Mouse (Mus musculus) CH12.LX (cell line): ENCODE data around the gene Slc25a34.

Experiments
- CTCF ChIP-seq, 2 experiments: IDR thresholded peaks in 1 of 2; conservative IDR thresholded peaks in 1 of 2; 2 replicates each; pipeline ENCODE4 v1.5.1; 2011 to 2012; ENCODE audit warnings: low read depth in 2 of 2, low read length in 2 of 2, improper control_type of control experiment in 1 of 2, inconsistent platforms in 1 of 2, mild to moderate bottlenecking in 1 of 2, moderate library complexity in 1 of 2
- EP300 ChIP-seq: IDR thresholded peaks from 2 replicates; pipeline ENCODE4 v1.6.1; 2011; ENCODE audit warnings: low read length, improper control_type of control experiment
- POLR2A ChIP-seq: IDR thresholded peaks from 2 replicates; pipeline ENCODE4 v1.6.1; 2011; ENCODE audit warnings: low read depth, mild to moderate bottlenecking, improper control_type of control experiment, low read length
- SMC3 ChIP-seq: IDR thresholded peaks from 2 replicates; pipeline ENCODE4 v1.6.1; 2011; ENCODE audit warnings: low read depth, low read length, improper control_type of control experiment
- TCF12 ChIP-seq: IDR thresholded peaks from 2 replicates; pipeline ENCODE4 v1.6.1; 2014; ENCODE audit warnings: low read depth, mild to moderate bottlenecking, inconsistent platforms, low read length, improper control_type of control experiment
- USF1 ChIP-seq: IDR thresholded peaks from 2 replicates; pipeline ENCODE4 v1.6.1; 2014; ENCODE audit warnings: low read depth, mild to moderate bottlenecking, inconsistent platforms, low read length, improper control_type of control experiment
- USF2 ChIP-seq: conservative IDR thresholded peaks from 2 replicates; pipeline ENCODE4 v1.6.1; 2011; ENCODE audit warnings: low read depth, low read length, improper control_type of control experiment

GRCm38 (mm10) chr4:141654509-141654908, 30.9 kb upstream of the Slc25a34 start:
- TF ChIP-seq CTCF (conservative IDR thresholded peaks at IDR 0.05 in 1 of 2, IDR thresholded peaks at IDR 0.05 in 1 of 2; ENCODE audit: low read depth in 2 of 2, low read length in 2 of 2), result no peak
- TF ChIP-seq USF2, result no peak
- TF ChIP-seq EP300, result no peak
- no peak for TF ChIP-seq SMC3
- no peak for TF ChIP-seq USF1
- TF ChIP-seq POLR2A, result no peak
- no peak for TF ChIP-seq TCF12
